ENCODE assay signal across 8 mouse cellular contexts in the genomic region with DNA sequence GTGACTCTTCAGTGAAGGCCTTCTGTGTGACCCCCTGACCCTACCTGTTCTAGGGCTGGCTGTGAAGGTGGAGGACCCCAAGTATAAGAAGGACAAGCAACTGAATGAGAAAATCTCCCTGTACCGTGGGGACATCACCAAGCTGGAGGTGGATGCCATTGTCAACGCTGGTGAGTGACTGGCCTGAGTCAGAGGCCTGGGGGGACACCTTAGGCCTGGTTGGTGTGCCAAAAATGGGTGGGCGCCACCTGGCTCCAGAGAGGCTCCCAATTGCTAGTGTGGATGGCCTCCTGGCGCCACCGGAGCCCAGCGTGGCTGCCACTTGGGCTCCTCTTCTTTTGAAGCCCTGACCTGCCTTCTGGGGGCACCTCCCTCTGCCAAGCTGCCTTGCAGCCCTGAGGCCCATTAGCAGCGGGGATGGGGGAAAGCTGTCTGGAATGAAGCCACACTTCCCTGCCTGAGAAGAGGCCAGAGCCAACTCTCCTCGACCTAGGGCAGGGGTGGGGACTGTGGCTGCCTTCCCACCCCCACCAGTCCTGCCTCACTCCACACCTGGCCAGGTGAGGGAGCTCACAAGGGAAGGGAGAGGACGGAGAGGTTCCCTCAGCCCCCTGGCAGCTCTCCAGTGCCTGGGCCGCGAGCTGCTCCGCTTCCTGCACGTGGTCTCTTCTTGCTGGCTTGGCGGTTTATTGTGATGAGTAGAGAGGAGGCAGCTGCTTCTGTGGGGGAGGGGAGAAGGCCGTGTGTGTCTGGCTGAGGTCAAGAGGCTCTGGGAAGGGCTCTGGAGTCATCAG. TPM values are rescaled to one million over a fixed set of nuclear protein-coding genes. Genes with fewer than 3 reads are reported as not detected.
DNase-seq lines count a peak whose midpoint lies in the region; ATAC-seq and TF ChIP-seq lines count a peak whose summit lies in the region.

No protein-coding gene starts in this region.

- no peak for TF ChIP-seq EP300 in stomach, postnatal 0 days (optimal IDR thresholded peaks at IDR 0.05)

- ATAC-seq in forebrain, postnatal 0 days, result no peak
- peak; percentile 60 for ATAC-seq in intestine, postnatal 0 days
- ATAC-seq in stomach, postnatal 0 days (ENCODE audit: low FRiP score, low TSS enrichment), result 0 out of 2 replicates have a peak, but pooled peaks have one; percentile 2

- H3K4me3 ChIP-seq in forebrain, postnatal 0 days (ENCODE audit: low read depth, low read length), result no peak overlapping the region
- H3K4me3 ChIP-seq in intestine, postnatal 0 days (ENCODE audit: low read depth, low read length), result no peak overlapping the region
- H3K4me3 ChIP-seq in stomach, postnatal 0 days (ENCODE audit: low read depth, low read length), result no peak overlapping the region

- H3K4me2 ChIP-seq in forebrain, postnatal 0 days (ENCODE audit: low read depth), result no peak overlapping the region
- peak overlapping the region; percentile 21; the same call in 1 of the 2 replicates for H3K4me2 ChIP-seq in intestine, postnatal 0 days (replicated peaks; ENCODE audit: low read depth)
- H3K4me2 ChIP-seq in stomach, postnatal 0 days (replicated peaks; ENCODE audit: low read depth), result no peak overlapping the region

- no peaks in the 10 kb centered on the region for H3K9me3 ChIP-seq in forebrain, postnatal 0 days (ENCODE audit: low read length)
- H3K9me3 ChIP-seq in intestine, postnatal 0 days (ENCODE audit: control insufficient read depth), result no peaks in the 10 kb centered on the region
- no peaks in the 10 kb centered on the region for H3K9me3 ChIP-seq in stomach, postnatal 0 days (ENCODE audit: control insufficient read depth, low read length)

- H3K9ac ChIP-seq in forebrain, postnatal 0 days, result peak overlapping the region; percentile 18; the same call in 1 of the 2 replicates
- H3K9ac ChIP-seq in intestine, postnatal 0 days (ENCODE audit: low read depth, low read length), result no peak overlapping the region
- peak overlapping the region; percentile 38 for H3K9ac ChIP-seq in stomach, postnatal 0 days (ENCODE audit: low read length)

- DNase-seq in cerebellum, postnatal 25 days, result peak; percentile 35 to 57
- DNase-seq in cerebellum, adult 9-10 months, result no peak
- peak; percentile 70 for DNase-seq in MN1 (ENCODE audit: low spot score)
- peak; percentile 44 for DNase-seq in forebrain, postnatal 0 days
- peak; percentile 72 for DNase-seq in lung, postnatal 10 days
- DNase-seq in stomach, postnatal 0 days (ENCODE audit: low spot score), result peak; percentile 45
- no peak for DNase-seq in layer of hippocampus, adult 9-10 months (ENCODE audit: low spot score)

- no peak for TF ChIP-seq CTCF in forebrain, postnatal 0 days (IDR thresholded peaks at IDR 0.05; ENCODE audit: low read depth)
- TF ChIP-seq CTCF in intestine, postnatal 0 days (IDR thresholded peaks at IDR 0.05; ENCODE audit: low read depth), result peak; percentile 22
- no peak for TF ChIP-seq CTCF in stomach, postnatal 0 days (IDR thresholded peaks at IDR 0.05; ENCODE audit: low read depth)

- peaks cover 23% of the 10 kb centered on the region for H3K4me1 ChIP-seq in forebrain, postnatal 0 days (ENCODE audit: insufficient read depth)
- 0 out of 2 replicates have a peak, but pooled peaks cover 4% of the 10 kb centered on the region for H3K4me1 ChIP-seq in intestine, postnatal 0 days (replicated peaks; ENCODE audit: control insufficient read depth, insufficient read depth, low read length)
- H3K4me1 ChIP-seq in stomach, postnatal 0 days (replicated peaks; ENCODE audit: control insufficient read depth, insufficient read depth), result peaks cover 3% of the 10 kb centered on the region

- no peak overlapping the region for H3K27ac ChIP-seq in forebrain, postnatal 0 days (ENCODE audit: low read depth, low read length)
- H3K27ac ChIP-seq in intestine, postnatal 0 days (ENCODE audit: low read depth, low read length), result no peak overlapping the region
- peak overlapping the region; percentile 9; the same call in 1 of the 2 replicates for H3K27ac ChIP-seq in stomach, postnatal 0 days (replicated peaks)

- H3K27me3 ChIP-seq in forebrain, postnatal 0 days (ENCODE audit: insufficient read depth, low read length), result no peaks in the 10 kb centered on the region
- peaks cover 6% of the 10 kb centered on the region; the same call in 1 of the 2 replicates for H3K27me3 ChIP-seq in intestine, postnatal 0 days (replicated peaks; ENCODE audit: control insufficient read depth, insufficient read depth, low read length)
- no peaks in the 10 kb centered on the region for H3K27me3 ChIP-seq in stomach, postnatal 0 days (ENCODE audit: control insufficient read depth, insufficient read depth, low read length)

- H3K36me3 ChIP-seq in forebrain, postnatal 0 days (ENCODE audit: insufficient read depth), result no peaks in the 10 kb centered on the region
- H3K36me3 ChIP-seq in intestine, postnatal 0 days (ENCODE audit: control insufficient read depth, insufficient read depth), result no peaks in the 10 kb centered on the region
- H3K36me3 ChIP-seq in stomach, postnatal 0 days (ENCODE audit: control insufficient read depth, insufficient read depth, low read length), result no peaks in the 10 kb centered on the region

- 20% methylated on average over 15 of the region's 15 CpGs for WGBS in forebrain, postnatal 0 days
- WGBS in intestine, postnatal 0 days, result 41% methylated on average over 15 of the region's 15 CpGs
- WGBS in stomach, postnatal 0 days, result 34% methylated on average over 15 of the region's 15 CpGs

RNA-seq across cellular contexts. Expression of gene Macrod1, which starts 9.6 kb away (rescaled TPM):
- total RNA-seq in forebrain, postnatal 0 days (2014; rRNA removed), result 8.1 and 9.4 TPM in 2 replicates
- polyA plus RNA-seq in forebrain, postnatal 0 days (2015; fragmentation: Nextera tagmentation; extraction: Ambion mirVana), result 8.0 and 8.5 TPM in 2 replicates
- polyA plus RNA-seq in intestine, postnatal 0 days (2015; fragmentation: Nextera tagmentation; extraction: Ambion mirVana), result 14.4 and 15.1 TPM in 2 replicates
- 16.8 and 20.5 TPM in 2 replicates for polyA plus RNA-seq in stomach, postnatal 0 days (2015; fragmentation: Nextera tagmentation; extraction: Ambion mirVana)

RNA-seq across cellular contexts. Expression of gene Stip1, which starts 26.5 kb away (rescaled TPM):
- 124 and 133 TPM in 2 replicates for total RNA-seq in forebrain, postnatal 0 days (2014; rRNA removed)
- polyA plus RNA-seq in forebrain, postnatal 0 days (2015; fragmentation: Nextera tagmentation; extraction: Ambion mirVana), result 146 and 156 TPM in 2 replicates
- 46.2 and 47.8 TPM in 2 replicates for polyA plus RNA-seq in intestine, postnatal 0 days (2015; fragmentation: Nextera tagmentation; extraction: Ambion mirVana)
- 67.9 and 69.7 TPM in 2 replicates for polyA plus RNA-seq in stomach, postnatal 0 days (2015; fragmentation: Nextera tagmentation; extraction: Ambion mirVana)

RNA-seq across cellular contexts. Expression of gene Flrt1, which starts 39.3 kb away (rescaled TPM):
- total RNA-seq in forebrain, postnatal 0 days (2014; rRNA removed), result 8.1 and 8.8 TPM in 2 replicates
- polyA plus RNA-seq in forebrain, postnatal 0 days (2015; fragmentation: Nextera tagmentation; extraction: Ambion mirVana), result 6.7 and 11.3 TPM in 2 replicates
- polyA plus RNA-seq in intestine, postnatal 0 days (2015; fragmentation: Nextera tagmentation; extraction: Ambion mirVana), result 0.75 and 0.82 TPM in 2 replicates
- 1.1 and 1.6 TPM in 2 replicates for polyA plus RNA-seq in stomach, postnatal 0 days (2015; fragmentation: Nextera tagmentation; extraction: Ambion mirVana)

RNA-seq across cellular contexts. Expression of gene Fermt3, which starts 47.0 kb away (rescaled TPM):
- total RNA-seq in forebrain, postnatal 0 days (2014; rRNA removed), result 4.4 and 6.0 TPM in 2 replicates
- polyA plus RNA-seq in forebrain, postnatal 0 days (2015; fragmentation: Nextera tagmentation; extraction: Ambion mirVana), result 2.6 and 3.6 TPM in 2 replicates
- 8.9 and 9.3 TPM in 2 replicates for polyA plus RNA-seq in intestine, postnatal 0 days (2015; fragmentation: Nextera tagmentation; extraction: Ambion mirVana)
- 7.6 and 8.1 TPM in 2 replicates for polyA plus RNA-seq in stomach, postnatal 0 days (2015; fragmentation: Nextera tagmentation; extraction: Ambion mirVana)

Comparison
In these comparisons a context has a peak if more than half of its experiments do, and no peak if none do; other contexts are left out.
1. DNase-seq: peak in cerebellum, postnatal 25 days (2 of 2), MN1 (single experiment), forebrain, postnatal 0 days (single experiment), lung, postnatal 10 days (single experiment) and stomach, postnatal 0 days (single experiment); none in cerebellum, adult 9-10 months (single experiment) and layer of hippocampus, adult 9-10 months (single experiment).